Mouse (Mus musculus): ENCODE data around the gene Tbc1d25.

DNA sequence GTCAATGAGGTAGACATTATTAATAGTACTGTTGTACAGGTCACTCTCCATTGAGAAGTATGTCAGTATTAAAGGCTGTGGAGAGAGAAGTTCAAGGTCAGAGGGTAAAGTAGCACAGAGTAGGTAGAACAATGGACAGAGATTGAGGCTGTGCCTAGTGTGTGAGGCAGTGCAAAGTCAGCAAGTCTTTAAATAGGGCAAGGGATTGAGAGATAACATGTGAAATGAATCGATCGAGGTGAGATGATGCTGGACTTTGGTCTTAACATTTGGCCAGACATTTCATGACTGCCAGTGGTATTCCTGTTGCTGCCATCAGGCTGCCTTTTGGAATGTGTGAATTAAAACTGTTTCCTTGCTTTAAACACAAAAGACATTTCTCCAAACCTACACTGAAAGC, 2.9 kb upstream of the Tbc1d25 start:
- no peak for TF ChIP-seq CTCF (IDR thresholded peaks at IDR 0.05; ENCODE audit: control insufficient read depth, insufficient read depth, insufficient read length)
- no peak for TF ChIP-seq CEBPB (IDR thresholded peaks at IDR 0.05; ENCODE audit: low read depth)
- TF ChIP-seq USF1 (IDR thresholded peaks at IDR 0.05; ENCODE audit: low read depth): no peak
- no peak for TF ChIP-seq MYOG (IDR thresholded peaks at IDR 0.05; ENCODE audit: control insufficient read depth, extremely low read depth, insufficient read length)

Measured in C2C12 (cell line).